Mouse (Mus musculus): ENCODE measurements around the gene Atad5.

- TF ChIP-seq POLR2A (IDR thresholded peaks at IDR 0.05; ENCODE audit: low read depth, low read length) (no peak), CTCF (IDR thresholded peaks at IDR 0.05; ENCODE audit: extremely low read depth, insufficient read depth, insufficient read length, insufficient replicate concordance) (no peak)
Measured at GRCm38 (mm10) chr11:80104407-80104806, 15.2 kb downstream of the Atad5 start.
